Mouse (Mus musculus) retina, adult 2 months (tissue): Measurements from ENCODE around the gene Mylk.
A peak's percentile ranks its signal among the peaks of the same experiment; 100 is the strongest.
"Not testable (repeated sequence)": the region's sequence is repeated elsewhere in the genome, so short reads cannot be mapped to it uniquely, and the experiment has no call there.

Source experiments
- DNase-seq: peaks from one replicate; pipeline ENCODE4 v3.0.0-alpha.2; 2012; ENCODE audit warnings: low read depth, low spot score

The Mylk gene

DNA sequence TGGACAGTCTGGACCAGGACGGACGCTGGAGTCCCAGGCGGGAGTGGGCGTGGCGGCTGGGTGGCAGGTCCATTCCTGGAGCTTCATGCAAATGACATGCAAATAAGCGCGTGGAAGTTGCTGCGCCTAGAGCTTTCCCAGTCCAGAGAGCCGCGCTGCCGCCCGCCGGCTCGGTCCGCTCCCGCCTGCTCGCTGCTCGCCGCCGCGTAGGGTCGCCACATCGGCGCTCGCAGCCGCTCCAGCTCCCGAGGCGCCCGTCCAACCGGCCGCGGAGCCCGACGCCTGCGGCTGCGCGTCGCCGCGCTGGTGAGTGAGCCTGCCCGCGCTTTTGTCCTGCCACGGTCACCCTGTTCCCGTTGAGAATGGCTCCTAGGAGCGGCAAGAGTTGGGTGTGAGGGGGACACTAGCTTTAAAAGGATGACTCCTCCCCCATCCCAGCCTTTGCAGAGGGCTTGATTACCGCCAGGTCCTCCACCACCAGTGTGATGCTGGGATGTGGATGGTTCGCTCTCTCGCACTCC lies at the start of gene Mylk:
Gene Mylk (plus strand): TSS at position 146 of the 521 bp plus-strand sequence.
- peak; percentile 62 for DNase-seq

DNA sequence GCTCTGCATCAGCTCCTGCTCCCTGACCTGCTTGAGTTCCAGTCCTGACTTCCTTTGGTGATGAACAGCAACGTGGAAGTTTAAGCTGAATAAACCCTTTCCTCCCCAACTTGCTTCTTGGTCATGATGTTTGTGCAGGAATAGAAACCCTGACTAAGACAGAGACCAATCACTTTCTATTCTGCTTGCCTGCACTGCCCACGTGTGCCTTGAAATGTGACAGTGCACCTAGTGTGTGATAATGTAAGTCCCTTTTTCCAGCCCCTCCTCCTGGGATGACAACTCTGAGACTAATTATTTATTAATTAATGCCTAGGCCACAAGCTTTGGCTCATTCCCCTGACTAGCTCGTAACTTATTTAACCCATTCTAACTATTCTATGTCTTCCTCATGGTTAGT lies 46.3 kb upstream of the Mylk start:
- not testable (repeated sequence) for DNase-seq

DNA sequence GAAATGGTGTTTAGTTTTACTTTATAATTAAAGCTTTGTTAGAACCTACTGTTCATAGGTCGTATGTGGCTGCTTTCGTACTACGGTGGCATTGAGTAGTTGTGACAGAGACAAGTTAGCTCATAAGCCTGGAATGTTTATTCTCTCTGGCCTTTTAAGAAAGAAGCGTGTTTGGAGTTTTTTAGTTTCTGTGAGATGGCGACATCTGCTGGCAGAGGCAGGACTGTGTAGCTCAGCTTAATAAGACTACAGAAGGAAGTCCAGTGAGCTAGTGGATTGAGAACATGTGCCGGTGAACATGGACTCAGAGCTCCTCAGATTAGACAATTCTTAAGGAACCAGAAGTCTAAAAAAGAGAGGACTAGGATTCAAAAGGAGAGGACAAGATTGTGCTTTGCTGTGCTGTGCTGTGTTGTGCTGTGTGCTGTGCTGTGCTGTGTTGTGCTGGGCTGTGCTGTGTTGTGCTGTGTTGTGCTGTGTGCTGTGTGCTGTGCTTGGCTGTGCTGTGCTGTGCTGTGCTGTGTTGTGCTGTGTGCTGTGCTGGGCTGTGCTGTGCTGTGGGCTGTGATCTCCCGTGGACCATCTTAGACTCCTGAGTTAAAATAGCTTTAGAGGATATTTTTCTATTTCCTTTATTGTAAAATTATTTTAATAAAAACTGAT lies 44.7 kb upstream of the Mylk start:
- DNase-seq = peak; percentile 56

DNA sequence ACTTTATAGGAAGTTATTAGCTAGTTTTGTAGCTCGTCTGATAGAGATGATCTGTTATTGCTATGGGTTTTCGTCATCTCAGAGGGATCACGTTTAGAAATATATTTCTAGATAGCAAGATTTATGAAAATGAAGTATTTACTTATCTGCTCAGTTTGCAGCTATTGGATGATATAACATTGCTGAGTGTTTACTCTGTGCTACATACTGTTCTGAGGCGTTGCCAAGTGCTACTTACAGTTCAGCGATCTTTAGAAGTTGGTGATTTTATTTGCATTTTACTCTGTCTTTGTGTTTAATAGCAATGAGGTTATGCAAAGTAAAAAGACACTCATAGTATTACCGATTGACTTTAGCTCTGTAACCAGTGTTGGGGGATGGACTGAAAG lies 44.2 kb upstream of the Mylk start:
- no peak for DNase-seq

DNA sequence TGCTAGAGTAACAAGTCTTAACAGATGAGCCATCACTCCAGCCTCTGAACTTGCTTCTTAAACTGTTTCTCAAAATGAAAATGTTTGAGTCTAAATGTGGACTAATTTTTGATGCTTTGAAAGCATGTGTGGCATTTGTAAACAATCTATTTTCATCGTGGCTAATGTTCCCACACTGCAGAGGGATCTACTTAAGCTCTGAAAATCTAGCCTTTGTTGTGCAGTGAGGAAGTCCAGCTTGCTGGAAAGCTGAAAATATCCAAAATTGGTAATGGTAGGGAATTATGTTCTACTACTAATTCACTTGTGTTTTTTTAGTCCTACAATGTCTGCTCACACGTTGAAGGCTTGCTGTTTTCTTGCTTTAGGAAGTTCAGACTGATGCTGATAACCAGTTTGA lies 39.0 kb upstream of the Mylk start:
- DNase-seq = no peak

DNA sequence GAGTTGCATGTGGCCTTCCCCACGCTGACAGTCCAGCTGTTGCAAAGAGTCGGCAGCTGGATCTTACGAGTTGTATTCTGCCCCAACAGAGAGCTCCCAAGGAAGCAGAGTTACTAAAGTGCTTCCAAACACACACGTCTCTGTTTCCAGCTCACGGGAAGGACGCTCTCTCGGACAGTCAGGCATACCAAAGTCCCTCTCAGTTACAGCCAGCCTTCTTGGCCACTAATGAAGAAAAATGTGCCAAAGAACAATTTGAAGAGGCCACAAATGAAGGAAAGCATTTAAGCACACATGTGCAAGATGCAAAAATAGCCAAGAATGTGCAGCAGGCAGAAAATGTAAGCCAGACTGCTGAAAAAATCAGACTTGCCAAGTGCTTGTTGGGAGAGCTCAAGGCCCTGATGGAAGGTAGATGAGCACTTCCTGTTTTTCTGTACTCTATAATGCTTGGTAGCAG lies 38.5 kb upstream of the Mylk start:
- DNase-seq = no peak

DNA sequence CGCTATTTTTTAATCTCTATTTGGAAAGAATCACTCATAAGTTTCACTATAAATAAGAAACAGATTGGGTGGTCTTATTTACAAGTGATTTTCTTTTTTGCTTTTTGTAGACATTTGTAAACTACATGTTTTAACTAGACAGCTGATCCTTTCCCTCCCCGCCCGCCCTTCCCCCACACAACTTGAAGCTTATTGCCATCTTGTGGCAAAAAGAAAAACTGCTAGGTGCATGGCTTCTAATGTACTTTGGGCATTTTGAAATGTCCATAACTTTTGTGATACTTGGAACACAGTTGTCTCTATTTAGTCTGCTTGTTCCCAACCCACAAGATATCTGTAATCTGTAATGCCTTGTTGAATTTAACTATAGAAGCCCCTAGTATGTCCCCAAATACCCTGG lies 33.5 kb upstream of the Mylk start:
- no peak for DNase-seq

DNA sequence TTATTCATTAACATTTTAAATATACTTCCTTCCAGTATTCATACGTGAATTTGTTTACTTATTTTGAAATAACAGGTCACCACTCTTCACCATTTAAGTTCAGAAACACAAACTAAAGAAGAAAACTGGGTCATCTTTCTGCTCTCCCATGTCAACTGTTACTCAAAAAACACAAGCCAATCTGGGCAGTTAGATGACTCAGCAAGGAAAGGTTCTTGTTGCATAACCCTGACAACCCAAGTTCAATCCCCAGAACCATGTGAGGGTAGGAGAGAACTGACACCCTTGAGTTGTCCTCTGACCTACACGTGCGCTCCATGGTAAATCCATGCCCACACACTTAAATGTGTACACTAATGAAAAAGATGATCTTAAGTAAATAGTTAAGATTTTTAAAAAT lies 19.9 kb upstream of the Mylk start:
- DNase-seq = no peak

DNA sequence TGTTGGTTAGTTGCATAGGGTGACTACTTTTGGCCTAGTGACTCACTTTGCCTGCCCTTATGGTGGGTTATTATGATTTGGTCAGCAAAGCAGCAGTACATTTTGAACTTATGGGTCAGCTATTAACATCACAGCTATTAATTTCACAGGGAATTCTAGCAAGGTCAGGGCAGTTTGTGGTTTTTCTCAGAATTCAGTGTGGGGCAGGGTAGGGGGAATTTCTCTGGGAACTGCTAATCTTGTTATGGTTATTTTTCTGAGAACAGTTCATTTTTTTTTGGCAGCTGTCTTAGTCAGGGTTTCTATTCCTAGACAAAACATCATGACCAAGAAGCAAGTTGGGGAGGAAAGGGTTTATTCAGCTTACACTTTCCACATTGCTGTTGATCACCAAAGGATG lies 16.4 kb upstream of the Mylk start:
- DNase-seq = not testable (repeated sequence)

DNA sequence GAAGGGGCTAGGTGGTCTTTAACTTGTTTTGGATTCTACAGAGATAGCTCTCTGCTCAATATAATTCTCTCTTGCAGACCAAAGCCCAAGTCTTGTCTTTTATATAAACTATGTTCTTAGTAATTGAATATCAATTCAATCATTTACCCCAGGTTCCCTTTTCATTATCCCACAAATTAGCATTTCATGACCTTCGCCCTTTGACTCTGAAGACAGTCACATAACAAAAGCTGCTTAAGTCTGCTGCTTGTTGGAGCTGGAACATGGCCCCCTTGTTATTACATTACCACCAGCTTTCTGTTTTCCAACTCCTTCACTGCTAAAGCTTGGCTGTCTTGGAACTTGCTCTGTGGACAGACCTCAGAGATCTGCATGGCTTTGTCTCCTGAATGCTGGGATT lies 15.6 kb upstream of the Mylk start:
- no peak for DNase-seq

DNA sequence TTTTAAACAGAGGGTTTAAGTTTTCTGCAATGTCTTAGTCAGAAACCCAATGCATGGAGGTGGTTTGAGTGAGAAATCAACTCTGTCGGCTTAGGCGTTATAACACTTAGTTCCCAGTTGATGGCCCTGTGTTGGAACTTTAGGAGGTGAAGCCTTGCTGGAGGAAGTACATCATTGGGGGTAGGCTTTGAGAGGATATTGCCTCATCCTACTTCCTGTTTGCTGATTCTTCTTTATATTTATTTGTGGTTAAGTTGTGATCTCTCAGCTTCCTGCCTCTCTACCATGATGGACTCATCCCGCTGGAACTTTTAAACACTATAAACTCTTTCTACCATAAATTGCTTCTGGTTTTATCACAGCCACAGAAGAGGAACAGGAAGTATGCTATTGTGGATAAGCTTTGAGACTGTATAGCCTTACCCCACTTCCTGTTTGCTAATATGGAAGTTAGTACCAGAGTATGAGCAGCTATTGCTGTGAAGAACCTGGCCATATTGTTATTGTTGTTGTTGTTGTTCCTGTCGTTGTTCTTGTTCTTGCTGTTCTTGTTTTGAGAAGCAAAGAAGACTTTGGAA lies 6.3 kb upstream of the Mylk start:
- DNase-seq = no peak

DNA sequence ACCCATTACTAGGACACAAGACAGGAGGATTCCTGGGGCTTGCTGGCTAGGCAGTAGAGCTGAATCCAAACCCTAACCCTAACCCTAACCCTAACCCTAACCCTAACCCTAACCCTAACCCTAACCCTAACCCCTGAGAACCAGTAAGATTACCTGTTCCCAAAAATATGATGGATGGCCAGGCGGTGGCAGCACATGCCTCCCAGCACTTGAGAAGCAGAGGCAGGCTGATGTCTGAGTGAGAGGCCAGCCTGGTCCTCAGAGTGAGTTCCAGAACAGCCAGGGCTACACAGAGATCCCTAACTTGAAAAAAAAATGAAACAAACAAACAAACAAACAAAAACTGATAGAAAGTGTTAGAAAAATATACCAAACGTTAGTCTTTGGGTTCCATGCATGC lies 2.1 kb upstream of the Mylk start:
- DNase-seq = no peak

DNA sequence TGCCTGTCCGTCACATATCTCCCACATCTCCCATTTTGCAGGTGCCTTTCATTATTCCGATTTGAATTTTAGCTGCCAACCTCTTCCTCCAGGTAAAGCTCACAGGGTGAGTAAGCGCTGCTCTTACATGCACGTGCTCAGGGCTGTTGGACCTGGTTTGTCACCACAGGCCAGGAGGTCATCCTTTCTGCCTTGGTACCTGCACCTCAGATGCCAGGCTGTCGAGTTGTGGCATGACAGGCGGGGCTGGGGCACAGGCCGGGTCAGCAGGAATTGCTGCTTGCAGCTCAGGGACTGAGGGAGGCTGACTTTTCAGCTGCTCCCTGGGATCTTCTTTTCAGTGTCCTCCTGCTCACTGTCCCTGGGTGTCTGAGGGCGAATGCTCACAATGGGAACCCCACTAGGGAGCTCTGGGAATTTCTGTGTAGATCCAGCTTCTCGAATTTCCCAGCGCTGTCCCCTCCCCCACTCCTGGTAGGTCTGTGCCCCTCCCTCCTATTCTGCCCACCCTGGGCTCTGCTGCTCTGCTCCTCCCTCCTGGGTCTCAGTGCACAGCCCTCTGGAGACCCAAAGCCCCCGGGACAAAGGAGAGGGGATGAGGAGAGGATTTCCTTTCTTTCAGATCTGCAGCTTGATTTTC lies 3.2 kb downstream of the Mylk start:
- no peak for DNase-seq

DNA sequence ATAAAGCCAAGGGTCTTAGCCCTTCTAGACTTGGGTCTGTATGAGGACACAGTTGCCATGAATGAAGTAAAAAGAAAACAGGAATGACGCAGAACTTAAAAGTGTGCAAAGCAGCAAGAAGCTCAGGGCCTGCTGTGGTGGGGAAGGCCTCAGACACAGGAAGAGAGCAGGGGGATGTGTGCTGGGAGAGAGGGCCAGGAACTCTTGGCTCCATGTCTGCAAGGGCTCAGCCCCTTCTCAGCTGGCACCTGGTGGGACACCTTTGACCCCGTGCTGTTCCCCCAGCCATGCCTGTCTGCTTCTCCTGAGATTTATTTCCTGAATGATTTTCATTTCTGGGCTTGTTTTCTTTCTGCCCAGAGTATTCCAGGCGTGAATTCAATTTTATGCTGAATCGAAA lies 4.5 kb downstream of the Mylk start:
- no peak for DNase-seq

DNA sequence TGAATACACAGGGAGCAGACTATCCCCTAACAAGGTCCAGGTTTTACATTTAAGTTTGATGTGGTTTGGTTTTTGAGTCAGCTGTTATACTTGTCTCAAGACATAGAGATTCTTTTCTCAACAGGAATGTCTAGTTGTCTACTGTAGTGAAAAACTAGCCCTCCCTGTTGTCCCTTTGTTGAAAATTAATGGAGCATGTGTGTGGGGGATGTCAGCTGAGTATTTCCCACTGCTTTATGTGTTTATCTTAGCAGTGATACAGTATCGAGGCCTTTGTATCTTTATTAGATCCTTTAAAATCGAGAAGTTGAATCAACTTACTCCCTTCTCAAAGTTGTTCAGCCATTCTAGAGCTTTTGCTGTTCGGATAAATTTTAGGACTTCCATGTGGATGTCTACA lies 7.0 kb downstream of the Mylk start:
- no peak for DNase-seq

DNA sequence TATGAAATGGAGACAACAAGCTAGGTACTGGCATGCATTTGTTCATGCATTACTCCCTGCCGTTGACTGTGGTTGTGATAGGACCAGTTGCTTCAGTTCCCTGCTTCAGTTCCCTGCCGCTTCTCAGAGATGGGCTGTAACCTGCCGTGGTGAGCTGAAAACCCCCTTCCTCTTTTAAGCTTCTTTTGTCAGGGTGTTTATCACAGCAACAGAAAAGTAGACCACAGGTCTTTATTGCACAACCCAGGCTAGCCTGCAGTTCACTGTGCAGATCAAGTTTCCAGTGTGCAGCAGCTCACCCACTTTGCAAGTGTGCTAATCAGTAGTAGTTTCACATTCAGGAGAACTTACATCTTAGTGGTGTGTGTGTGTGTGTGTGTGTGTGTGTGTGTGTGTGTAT lies 8.0 kb downstream of the Mylk start:
- no peak for DNase-seq

DNA sequence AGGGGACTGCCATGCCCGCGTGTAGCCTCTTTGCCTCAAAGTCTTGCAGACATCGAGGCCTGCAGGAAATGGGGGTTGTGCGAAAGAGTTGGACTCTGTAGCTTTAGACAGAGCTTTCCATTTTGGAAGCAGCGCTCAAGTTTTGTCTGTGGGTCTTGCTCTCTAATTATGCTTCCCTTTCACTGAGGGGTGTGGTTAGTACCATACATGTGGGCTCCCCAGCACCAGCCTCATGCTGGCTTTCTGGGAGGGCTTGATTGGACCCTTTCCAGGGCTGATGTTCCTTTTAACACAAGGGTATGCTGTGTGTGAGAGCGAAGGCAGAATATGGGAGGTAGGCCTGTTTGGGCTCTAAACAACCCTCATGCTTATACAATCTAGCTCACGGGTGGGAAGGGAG lies 12.0 kb downstream of the Mylk start:
- DNase-seq = no peak

DNA sequence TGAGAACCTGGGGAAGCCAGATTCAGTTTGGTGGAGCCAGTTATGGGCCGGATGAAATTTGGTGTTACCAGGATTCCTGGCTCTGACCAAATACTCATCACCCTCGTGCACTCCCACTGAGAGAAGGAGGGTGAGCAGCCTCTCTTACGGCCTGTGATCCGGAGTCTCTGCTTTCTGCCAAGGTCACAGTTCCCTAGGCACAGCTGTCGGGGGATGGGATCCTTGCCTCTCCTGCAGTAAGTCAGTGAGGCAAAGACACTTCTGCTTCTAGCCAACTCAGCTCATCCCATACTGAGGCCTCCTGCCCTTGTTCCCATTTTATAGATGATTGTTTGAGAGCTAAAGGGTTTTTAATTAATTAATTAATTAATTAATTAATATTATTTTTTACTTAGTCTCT lies 13.2 kb downstream of the Mylk start:
- no peak for DNase-seq

DNA sequence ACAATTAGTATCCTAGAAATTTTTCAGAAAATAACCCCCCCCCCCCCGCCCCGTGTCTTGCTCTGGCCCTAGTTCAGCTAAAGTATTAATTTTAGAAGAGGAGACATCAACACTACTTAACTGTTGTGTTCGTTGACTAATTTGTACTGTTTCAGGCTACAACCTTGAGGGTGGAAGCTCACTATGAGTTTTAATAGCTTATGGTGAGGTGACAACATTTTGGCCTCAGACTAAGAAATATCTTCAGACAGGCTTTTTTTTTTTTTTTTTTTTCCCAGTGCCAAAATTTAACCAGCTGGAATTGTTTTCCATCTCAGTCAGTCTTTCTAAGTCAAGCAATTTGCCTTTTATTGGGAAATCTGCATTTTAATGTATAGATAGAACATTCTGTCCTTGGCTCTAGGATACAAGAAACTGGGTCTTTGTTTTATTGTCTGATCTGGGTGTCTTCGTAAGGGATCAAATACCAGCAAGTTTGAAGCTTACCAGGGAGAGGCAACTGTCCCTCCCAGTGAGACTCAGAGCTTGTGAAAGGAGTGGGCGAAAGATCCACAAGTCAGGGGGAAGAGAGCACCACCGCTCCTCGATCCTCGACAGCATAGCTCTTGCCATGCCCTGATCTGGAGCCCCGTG lies 19.1 kb downstream of the Mylk start:
- no peak for DNase-seq

DNA sequence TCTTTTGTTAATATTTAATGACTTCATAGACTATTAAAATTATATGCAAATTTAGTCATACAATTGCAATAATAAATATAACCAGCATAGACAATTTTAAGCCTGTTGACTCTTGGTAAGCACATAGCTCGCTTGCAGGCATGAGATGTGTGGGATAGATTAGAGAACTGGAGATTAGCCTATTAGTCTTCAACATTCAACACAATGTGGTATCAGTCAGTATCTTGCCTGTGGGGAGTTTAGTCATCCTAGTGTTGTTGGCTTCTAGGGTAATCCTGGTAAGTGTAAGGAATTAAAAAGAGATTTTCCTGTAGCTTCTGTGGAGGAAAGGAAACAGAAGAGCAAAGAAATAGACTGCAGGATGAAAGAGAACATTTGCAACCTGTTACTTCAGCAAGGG lies 20.7 kb downstream of the Mylk start:
- no peak for DNase-seq

DNA sequence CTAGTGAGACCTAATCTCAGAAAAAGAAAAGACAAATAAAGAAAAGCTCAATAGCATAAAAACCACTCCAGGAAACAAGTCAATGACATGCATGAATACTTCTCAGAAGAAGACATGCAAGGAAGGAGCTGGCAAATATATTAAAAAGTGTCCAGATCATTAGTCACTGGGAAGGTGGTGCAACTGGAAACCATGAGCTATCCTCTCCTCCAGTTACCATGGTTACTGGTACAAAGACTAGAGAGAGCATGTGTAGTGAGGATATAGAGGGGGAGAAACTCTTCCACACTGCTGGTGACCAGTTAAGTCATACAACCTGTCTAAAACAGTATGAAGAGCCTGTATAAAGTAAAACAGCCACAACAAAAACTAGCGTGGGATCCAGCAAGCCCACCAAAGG lies 21.2 kb downstream of the Mylk start:
- DNase-seq = no peak

DNA sequence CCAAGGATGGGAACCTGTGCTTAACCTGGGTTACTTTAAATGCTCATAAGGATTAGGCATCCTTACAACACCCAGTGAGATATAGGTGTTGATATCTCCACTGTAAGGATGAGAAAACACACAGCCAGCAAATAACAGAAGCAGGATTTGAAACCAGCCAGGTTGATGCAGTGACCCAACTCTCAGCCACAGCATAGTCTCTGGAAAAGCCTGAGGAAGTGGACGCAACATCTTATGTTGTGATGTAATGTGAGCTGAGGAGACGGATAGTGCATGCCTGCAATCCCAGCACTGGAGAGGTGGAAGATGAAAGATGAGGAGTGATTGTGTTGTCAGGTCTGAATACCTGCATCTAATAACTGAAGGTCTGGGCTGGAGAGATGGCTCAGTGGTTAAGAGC lies 22.4 kb downstream of the Mylk start:
- DNase-seq = no peak

DNA sequence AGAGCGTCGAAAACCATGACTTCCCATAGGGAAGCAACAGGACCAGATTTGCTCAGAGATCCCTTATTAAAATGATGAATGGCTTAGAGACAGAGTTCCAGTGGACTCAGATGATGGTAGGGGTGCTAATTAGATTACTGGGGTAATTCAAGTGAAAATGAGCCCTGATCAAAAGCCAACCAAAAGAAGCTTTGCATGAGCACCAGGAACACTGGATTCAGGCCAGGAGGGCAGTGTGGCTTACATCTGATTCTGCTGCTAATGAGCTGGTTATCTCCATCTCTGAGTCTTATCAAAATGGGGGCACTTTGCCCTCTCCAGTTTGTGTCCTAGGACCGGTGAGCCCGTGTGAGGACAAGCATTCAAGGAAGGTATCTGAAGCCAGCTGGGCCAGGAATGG lies 23.4 kb downstream of the Mylk start:
- DNase-seq = no peak
